8 mouse cellular contexts compared by ENCODE assay signal in the genomic region with DNA sequence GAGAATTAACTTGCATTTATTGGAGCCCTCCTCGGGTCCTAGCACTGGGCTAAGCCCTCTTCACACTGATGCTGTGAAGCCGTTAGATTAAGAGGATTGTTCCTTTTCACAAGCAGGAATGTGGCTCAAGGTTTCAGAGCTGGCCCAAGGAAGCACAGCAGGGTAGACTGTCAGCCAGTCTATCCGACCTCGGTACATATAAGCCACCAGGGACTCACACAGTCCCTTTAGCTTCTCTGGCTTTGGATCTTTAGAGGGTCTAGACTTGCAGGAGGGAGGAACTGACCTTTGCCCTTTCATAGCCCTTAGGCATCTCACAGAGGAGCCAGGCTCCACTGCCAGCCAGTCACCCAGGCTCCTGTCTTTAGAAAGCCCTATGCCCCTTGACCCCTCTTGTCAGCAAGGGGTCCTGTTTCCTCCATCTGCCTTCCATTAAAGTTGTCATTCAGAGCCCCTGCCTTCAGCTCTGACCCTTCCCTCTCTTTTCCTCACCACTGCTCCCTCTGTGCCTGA. TPM values are rescaled to one million over a fixed set of nuclear protein-coding genes. Genes with fewer than 3 reads are reported as not detected.
DNase-seq lines count a peak whose midpoint lies in the region; ATAC-seq and TF ChIP-seq lines count a peak whose summit lies in the region.

Gene Asb6, minus strand, starts transcription at position 51 of the 513 bp plus-strand sequence.

- no peaks in the 10 kb centered on the region for H3K27me3 ChIP-seq in heart, embryonic 12.5 days (replicated peaks)
- H3K27me3 ChIP-seq in CH12.LX (replicated peaks): peaks cover 46% of the 10 kb centered on the region
- H3K27me3 ChIP-seq in embryonic facial prominence, embryonic 14.5 days (replicated peaks; ENCODE audit: control insufficient read depth, insufficient read depth, low read length): no peaks in the 10 kb centered on the region
- H3K27me3 ChIP-seq in midbrain, embryonic 15.5 days (replicated peaks): no peaks in the 10 kb centered on the region

- TF ChIP-seq CTCF in CH12.LX (conservative IDR thresholded peaks at IDR 0.05 in 1 of 2, IDR thresholded peaks at IDR 0.05 in 1 of 2; ENCODE audit: low read depth in 2 of 2, low read length in 2 of 2): no peak

- no peak within 1 kb of the TSS for H3K27ac ChIP-seq in heart, embryonic 12.5 days (ENCODE audit: poor library complexity, severe bottlenecking)
- no peak within 1 kb of the TSS for H3K27ac ChIP-seq in CH12.LX (ENCODE audit: insufficient read depth, low read depth)
- no peak within 1 kb of the TSS for H3K27ac ChIP-seq in embryonic facial prominence, embryonic 14.5 days (replicated peaks; ENCODE audit: low read depth, low read length)
- no peak within 1 kb of the TSS for H3K27ac ChIP-seq in midbrain, embryonic 15.5 days

- peaks cover 19% of the 10 kb centered on the region for H3K79me2 ChIP-seq in CH12.LX (replicated peaks; ENCODE audit: control insufficient read depth, extremely low read depth, insufficient read depth, poor library complexity, severe bottlenecking)

- in situ Hi-C loops in CH12.LX (cut with MboI; ENCODE audit: low pct_ligation_motif_present, low pct_unique_long_range_greater_than_20kb, low sequenced_read_pairs): no loop called here

- dilution Hi-C loops in CH12.LX (cut with MboI; ENCODE audit: extremely low pct_ligation_motif_present, extremely low pct_unique_long_range_greater_than_20kb, low sequenced_read_pairs): no loop called here

- no peak within 1 kb of the TSS for H3K4me3 ChIP-seq in heart, embryonic 12.5 days
- no peak within 1 kb of the TSS for H3K4me3 ChIP-seq in CH12.LX (replicated peaks in 1 of 3; ENCODE audit: low read depth in 2 of 3, low read length in 2 of 3, poor library complexity in 1 of 3)
- H3K4me3 ChIP-seq in embryonic facial prominence, embryonic 14.5 days (ENCODE audit: low read depth, low read length): no peak within 1 kb of the TSS
- no peak within 1 kb of the TSS for H3K4me3 ChIP-seq in midbrain, embryonic 15.5 days

- peaks cover 14% of the 10 kb centered on the region for H3K36me3 ChIP-seq in heart, embryonic 12.5 days
- peaks cover 10 to 18% of the 10 kb centered on the region in 2 experiments for H3K36me3 ChIP-seq in CH12.LX (replicated peaks in 1 of 2; ENCODE audit: control insufficient read depth in 1 of 2, insufficient read depth in 1 of 2, low read length in 1 of 2)
- H3K36me3 ChIP-seq in embryonic facial prominence, embryonic 14.5 days (ENCODE audit: control insufficient read depth, insufficient read depth, low read length): peaks cover 5% of the 10 kb centered on the region
- H3K36me3 ChIP-seq in midbrain, embryonic 15.5 days (replicated peaks): 0 out of 2 replicates have a peak, but pooled peaks cover 2% of the 10 kb centered on the region

- H3K9me3 ChIP-seq in heart, embryonic 12.5 days (replicated peaks): no peaks in the 10 kb centered on the region
- H3K9me3 ChIP-seq in CH12.LX (replicated peaks; ENCODE audit: low read length): peaks cover 3% of the 10 kb centered on the region
- H3K9me3 ChIP-seq in embryonic facial prominence, embryonic 14.5 days (ENCODE audit: control insufficient read depth, low read length): no peaks in the 10 kb centered on the region
- H3K9me3 ChIP-seq in midbrain, embryonic 15.5 days: no peaks in the 10 kb centered on the region

- no peak within 1 kb of the TSS for H3K9ac ChIP-seq in heart, embryonic 12.5 days
- H3K9ac ChIP-seq in CH12.LX (ENCODE audit: insufficient read depth, low read depth): no peak within 1 kb of the TSS
- H3K9ac ChIP-seq in embryonic facial prominence, embryonic 14.5 days (ENCODE audit: low read depth, low read length): no peak within 1 kb of the TSS
- H3K9ac ChIP-seq in midbrain, embryonic 15.5 days: no peak within 1 kb of the TSS

- WGBS in heart, embryonic 12.5 days: 37% methylated on average over 4 of the region's 4 CpGs
- WGBS in embryonic facial prominence, embryonic 14.5 days: 11% methylated on average over 4 of the region's 4 CpGs
- 33% methylated on average over 4 of the region's 4 CpGs for WGBS in large intestine, adult 2 months
- WGBS in midbrain, embryonic 15.5 days: 4% methylated on average over 4 of the region's 4 CpGs

- H3K4me1 ChIP-seq in heart, embryonic 12.5 days (replicated peaks): peaks cover 39% of the 10 kb centered on the region
- H3K4me1 ChIP-seq in CH12.LX (ENCODE audit: control insufficient read depth in 1 of 2, insufficient read depth in 2 of 2): peaks cover 3 to 18% of the 10 kb centered on the region in 2 experiments
- H3K4me1 ChIP-seq in embryonic facial prominence, embryonic 14.5 days (ENCODE audit: control insufficient read depth, insufficient read depth, low read length): peaks cover 36% of the 10 kb centered on the region
- peaks cover 17% of the 10 kb centered on the region for H3K4me1 ChIP-seq in midbrain, embryonic 15.5 days

- no peak for TF ChIP-seq RAD21 in CH12.LX (IDR thresholded peaks at IDR 0.05; ENCODE audit: low read depth, low read length)

- ATAC-seq in heart, embryonic 12.5 days (ENCODE audit: insufficient number of reproducible peaks, low FRiP score): no peak
- no peak for ATAC-seq in embryonic facial prominence, embryonic 14.5 days (ENCODE audit: low read depth)
- ATAC-seq in midbrain, embryonic 15.5 days (replicated peaks): no peak

- no peak for TF ChIP-seq POLR2A in CH12.LX (IDR thresholded peaks at IDR 0.05; ENCODE audit: low read depth, low read length)

- H3K4me2 ChIP-seq in heart, embryonic 12.5 days: no peak within 1 kb of the TSS
- H3K4me2 ChIP-seq in CH12.LX (ENCODE audit: insufficient read depth, low read depth, poor library complexity, severe bottlenecking): no peak within 1 kb of the TSS
- no peak within 1 kb of the TSS for H3K4me2 ChIP-seq in embryonic facial prominence, embryonic 14.5 days (ENCODE audit: low read depth, low read length)
- no peak within 1 kb of the TSS for H3K4me2 ChIP-seq in midbrain, embryonic 15.5 days

- no peak for DNase-seq in heart, adult 8-10 months (ENCODE audit: low spot score)
- no peak for DNase-seq in CH12.LX (ENCODE audit: extremely low read depth)
- DNase-seq in embryonic facial prominence, embryonic 14.5 days (ENCODE audit: low spot score): no peak
- DNase-seq in large intestine, adult 2 months (ENCODE audit: low read depth, low spot score): no peak
- no peak for DNase-seq in spleen, adult 12 weeks (ENCODE audit: low spot score)
- DNase-seq in urinary bladder, postnatal 25 days (ENCODE audit: low spot score): no peak

- TF ChIP-seq EP300 in CH12.LX (IDR thresholded peaks at IDR 0.05; ENCODE audit: low read length): no peak

TF ChIP-seq in CH12.LX, 34 proteins besides CTCF, POLR2A, EP300 and RAD21:
- TF ChIP-seq SMC3 (IDR thresholded peaks at IDR 0.05; ENCODE audit: low read depth, low read length) (no peak), JUN (IDR thresholded peaks at IDR 0.05; ENCODE audit: insufficient read depth, low read depth, low read length) (no peak), USF2 (conservative IDR thresholded peaks at IDR 0.05; ENCODE audit: low read depth, low read length) (no peak), IRF4 (IDR thresholded peaks at IDR 0.05; ENCODE audit: low read depth, low read length) (no peak), MYC (IDR thresholded peaks at IDR 0.05; ENCODE audit: low read depth, low read length) (no peak), CHD2 (IDR thresholded peaks at IDR 0.05; ENCODE audit: low read length) (no peak), KAT2A (IDR thresholded peaks at IDR 0.05; ENCODE audit: insufficient replicate concordance, low read length) (no peak), JUND (conservative IDR thresholded peaks at IDR 0.05; ENCODE audit: low read depth, low read length) (no peak), NELFE (IDR thresholded peaks at IDR 0.05; ENCODE audit: low read depth, low read length) (no peak), E2F4 (IDR thresholded peaks at IDR 0.05; ENCODE audit: insufficient replicate concordance, low read depth, low read length) (no peak)

RNA-seq across cellular contexts. Expression of gene Asb6, which starts in this region (rescaled TPM):
- polyA plus RNA-seq in heart, embryonic 12.5 days (2016; fragmentation: Nextera tagmentation; extraction: Ambion mirVana): 24.2 and 25.5 TPM in 2 replicates
- 10 to 100 TPM in 1 of 4 experiments, 1 to 10 TPM in 3; 8.4 to 11.3 (median 8.7) TPM for total RNA-seq in heart, adult 8-10 months (2022)
- total RNA-seq in CH12.LX (2012; rRNA removed) (23.7 and 31.4 TPM in 2 replicates), CH12.LX (2014; rRNA removed) (21.9 and 22.6 TPM in 2 replicates)
- 30.0 and 31.1 TPM in 2 replicates for polyA plus RNA-seq in CH12.LX (2012; ENCODE audit: insufficient read length, low read depth)
- 26.6 and 30.4 TPM in 2 replicates for polyA plus RNA-seq in embryonic facial prominence, embryonic 14.5 days (2014; fragmentation: Nextera tagmentation; extraction: Ambion mirVana)
- 21.4 and 30.1 TPM in 2 replicates for polyA plus RNA-seq in large intestine, adult 2 months (2012; rRNA removed)
- polyA plus RNA-seq in midbrain, embryonic 15.5 days (2015; fragmentation: Nextera tagmentation; extraction: Ambion mirVana): 44.9 and 47.5 TPM in 2 replicates
